Mouse (Mus musculus) liver, adult 2 months (tissue): ENCODE measurements at regions not wholly inside any gene's neighbourhood (a gene's known extent, or its start where the extent isn't known, plus 50 kb on each side); places are given as distances from the start of the nearest gene placed in this dataset.

ENCODE experiments used
- CTCF ChIP-seq: fragments of 200-500 bp; IDR thresholded peaks from 2 replicates; pipeline ENCODE4 v1.5.1; 2011; ENCODE audit warnings: low read depth, low read length, control low read depth
- POLR2A ChIP-seq: fragments of 200-500 bp; IDR thresholded peaks from 2 replicates; pipeline ENCODE4 v1.6.1; 2011; ENCODE audit warnings: low read length, control low read depth; ENCODE audit not compliant: insufficient read depth; ENCODE audit errors: extremely low read depth

DNA sequence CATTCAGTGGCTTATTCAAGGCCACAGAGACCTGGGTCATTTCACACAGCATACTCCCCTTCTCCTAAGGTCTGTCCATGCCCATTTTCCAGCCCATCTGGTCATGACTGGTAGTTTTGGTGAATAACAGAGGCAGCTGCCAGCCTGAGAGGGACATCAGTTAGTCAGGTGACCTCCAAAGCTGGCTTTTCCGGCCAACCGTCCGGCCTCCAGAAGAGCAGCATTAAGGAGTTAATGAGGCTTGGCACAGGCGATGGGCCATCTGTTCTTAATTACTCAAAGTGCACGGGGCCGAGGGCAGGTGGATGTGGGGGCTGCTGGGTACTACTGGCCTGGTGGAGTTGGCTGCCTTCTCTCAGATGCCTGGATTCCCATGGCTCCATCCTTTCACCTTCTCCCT is 389.7 kb downstream of the Nucb2 start:
- TF ChIP-seq CTCF (no peak), POLR2A (no peak)
